Mouse (Mus musculus) neural tube, embryonic 13.5 days (tissue): Measurements from ENCODE around the gene Nme4. TPM values are rescaled to one million over a fixed set of nuclear protein-coding genes. Genes with fewer than 3 reads are reported as not detected.
A peak's percentile ranks its signal among the peaks of the same experiment; 100 is the strongest.
"Not testable (repeated sequence)": the region's sequence is repeated elsewhere in the genome, so short reads cannot be mapped to it uniquely, and the experiment has no call there.

Source experiments
- ATAC-seq: fragments of 200-750 bp; cut with Nextera tagmentation; 2 replicates; pipeline ENCODE4 v1.8.0; 2017; ENCODE audit warnings: low read depth, mild to moderate bottlenecking, moderate TSS enrichment, moderate library complexity
- H3K27ac ChIP-seq: fragments of 300-500 bp; sonication (generic); replicated peaks from 2 replicates; pipeline ENCODE4 v1.5.1; 2015; ENCODE audit warnings: moderate library complexity, mild to moderate bottlenecking, inconsistent platforms
- H3K27me3 ChIP-seq: fragments of 300-500 bp; sonication (generic); 2 replicates; pipeline ENCODE4 v1.6.1; 2015; ENCODE audit warnings: mild to moderate bottlenecking, inconsistent platforms
- H3K36me3 ChIP-seq: fragments of 300-500 bp; sonication (generic); 2 replicates; pipeline ENCODE4 v1.6.1; 2015; ENCODE audit warnings: mild to moderate bottlenecking, inconsistent platforms
- H3K4me1 ChIP-seq: fragments of 300-500 bp; sonication (generic); replicated peaks from 2 replicates; pipeline ENCODE4 v1.6.1; 2015; ENCODE audit warnings: inconsistent platforms
- H3K4me2 ChIP-seq: fragments of 300-500 bp; sonication (generic); 2 replicates; pipeline ENCODE4 v1.6.1; 2015; ENCODE audit warnings: inconsistent platforms, mild to moderate bottlenecking, moderate library complexity
- H3K4me3 ChIP-seq: fragments of 300-500 bp; sonication (generic); 2 replicates; pipeline ENCODE4 v1.5.1; 2015; ENCODE audit warnings: mild to moderate bottlenecking, inconsistent platforms
- H3K9ac ChIP-seq: fragments of 300-500 bp; sonication (generic); 2 replicates; pipeline ENCODE4 v1.6.1; 2015; ENCODE audit warnings: moderate library complexity, mild to moderate bottlenecking, inconsistent platforms
- H3K9me3 ChIP-seq: fragments of 300-500 bp; sonication (generic); 2 replicates; pipeline ENCODE4 v1.6.1; 2016; ENCODE audit warnings: inconsistent platforms
- WGBS: fragments of 180-500 bp; shearing (Covaris S2); methylation state at CpG from one replicate; pipeline ENCODE4 v1.1.7; 2015; 5-methylcytosine and 5-hydroxymethylcytosine counted together
- polyA plus RNA-seq: library from polyadenylated mRNA; unstranded; fragments of >200 nt; fragmentation: Nextera tagmentation; extraction: Ambion mirVana; gene quantifications from 2 replicates; pipeline ENCODE4 v1.2.1, GENCODE M21; 2015

The Nme4 gene
- polyA plus RNA-seq, 1 experiment from 2014 or later, result 29.6 TPM

GRCm38 (mm10) chr17:26111722-26112121, 16.3 kb upstream of the Nme4 start:
- H3K4me1 ChIP-seq, result peaks cover 21% of the 10 kb centered on the region
- no peak overlapping the region for H3K9ac ChIP-seq
- peaks cover 64% of the 10 kb centered on the region for H3K27me3 ChIP-seq
- H3K4me2 ChIP-seq, result no peak overlapping the region
- no peak for ATAC-seq
- WGBS, result 31% methylated on average over 4 of the region's 4 CpGs
- H3K27ac ChIP-seq, result no peak overlapping the region
- no peak overlapping the region for H3K4me3 ChIP-seq
- no peaks in the 10 kb centered on the region for H3K36me3 ChIP-seq
- H3K9me3 ChIP-seq, result no peaks in the 10 kb centered on the region

GRCm38 (mm10) chr17:26111024-26111423, 15.6 kb upstream of the Nme4 start:
- Histone ChIP-seq H3K4me2 (no peak overlapping the region), H3K4me3 (no peak overlapping the region), H3K9ac (no peak overlapping the region), H3K27ac (no peak overlapping the region), H3K27me3 (peaks cover 57% of the 10 kb centered on the region), H3K9me3 (no peaks in the 10 kb centered on the region), H3K36me3 (no peaks in the 10 kb centered on the region), H3K4me1 (peaks cover 21% of the 10 kb centered on the region)
- WGBS, result 3% methylated on average over 4 of the region's 4 CpGs
- ATAC-seq, result no peak

DNA sequence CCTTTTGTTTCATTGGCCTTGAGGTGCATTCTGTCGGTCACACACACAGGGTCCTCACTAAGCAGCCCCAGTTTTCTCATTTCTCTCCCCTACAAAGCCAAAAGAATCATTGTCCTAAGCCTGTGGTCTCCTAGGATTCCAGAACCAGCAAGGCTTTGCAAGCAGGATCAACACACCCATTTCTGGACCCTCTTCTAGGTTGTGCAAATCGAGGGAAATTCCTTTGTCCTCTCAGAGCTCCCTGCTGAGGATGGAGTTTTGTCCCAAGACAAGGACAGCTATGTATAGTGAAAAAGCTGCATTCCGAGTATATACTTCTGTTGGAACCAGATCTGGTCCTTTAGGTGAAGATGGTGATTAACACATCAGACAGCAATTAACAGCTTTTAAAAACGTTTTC, 14.8 kb upstream of the Nme4 start:
- peaks cover 21% of the 10 kb centered on the region for H3K4me1 ChIP-seq
- H3K4me2 ChIP-seq, result no peak overlapping the region
- H3K36me3 ChIP-seq, result no peaks in the 10 kb centered on the region
- ATAC-seq, result no peak
- no peak overlapping the region for H3K9ac ChIP-seq
- H3K4me3 ChIP-seq, result no peak overlapping the region
- H3K27ac ChIP-seq, result no peak overlapping the region
- 24% methylated on average over 4 of the region's 4 CpGs for WGBS
- H3K9me3 ChIP-seq, result no peaks in the 10 kb centered on the region
- peaks cover 48% of the 10 kb centered on the region for H3K27me3 ChIP-seq

- no peak for ATAC-seq
- WGBS, result 65% methylated on average over 4 of the region's 4 CpGs
- Histone ChIP-seq H3K4me3 (no peak overlapping the region), H3K27ac (no peak overlapping the region), H3K9ac (no peak overlapping the region), H3K4me2 (no peak overlapping the region), H3K9me3 (no peaks in the 10 kb centered on the region), H3K4me1 (peaks cover under 1% of the 10 kb centered on the region; the same call in 1 of the 2 replicates), H3K27me3 (peaks cover 6% of the 10 kb centered on the region), H3K36me3 (no peaks in the 10 kb centered on the region)
These were observed 10.2 kb upstream of the Nme4 start for GRCm38 (mm10) chr17:26105619-26106018.

DNA sequence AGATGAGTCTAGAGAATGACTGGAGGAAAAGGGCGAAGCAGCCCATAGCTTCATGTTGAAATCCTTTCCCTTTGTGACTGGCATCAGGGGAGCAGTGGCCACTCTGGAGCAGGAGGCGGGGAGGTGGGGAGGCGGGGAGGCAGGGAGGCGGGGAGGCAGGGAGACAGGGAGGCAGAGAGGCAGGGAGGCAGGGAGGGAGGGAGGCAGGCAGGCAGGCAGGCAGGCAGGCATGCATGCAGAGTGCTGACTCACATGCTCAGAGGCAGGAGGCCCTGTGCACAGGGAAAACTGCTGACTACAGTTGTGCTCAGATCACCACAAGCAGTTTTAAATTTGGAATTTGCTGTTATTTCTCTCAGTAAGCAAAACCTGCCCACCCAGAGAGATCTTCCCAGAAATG, 6.1 kb upstream of the Nme4 start:
- Histone ChIP-seq H3K27ac (no peak overlapping the region), H3K9me3 (no peaks in the 10 kb centered on the region), H3K4me2 (no peak overlapping the region), H3K4me3 (no peak overlapping the region), H3K36me3 (no peaks in the 10 kb centered on the region), H3K27me3 (no peaks in the 10 kb centered on the region), H3K9ac (no peak overlapping the region), H3K4me1 (no peaks in the 10 kb centered on the region)
- WGBS, result 36% methylated on average over 4 of the region's 4 CpGs
- ATAC-seq, result no peak

GRCm38 (mm10) chr17:26100166-26100565, 4.8 kb upstream of the Nme4 start:
- Histone ChIP-seq H3K4me1 (no peaks in the 10 kb centered on the region; the same call in 1 of the 2 replicates), H3K4me3 (no peak overlapping the region), H3K27ac (no peak overlapping the region), H3K27me3 (no peaks in the 10 kb centered on the region), H3K36me3 (no peaks in the 10 kb centered on the region), H3K9me3 (no peaks in the 10 kb centered on the region), H3K4me2 (no peak overlapping the region), H3K9ac (no peak overlapping the region)
- WGBS, result 44% methylated on average over 2 of the region's 2 CpGs
- ATAC-seq, result no peak

GRCm38 (mm10) chr17:26099316-26099715, 3.9 kb upstream of the Nme4 start:
- not testable (repeated sequence) for ATAC-seq, H3K4me3 ChIP-seq, H3K36me3 ChIP-seq, H3K9ac ChIP-seq, H3K27ac ChIP-seq, H3K9me3 ChIP-seq, H3K4me1 ChIP-seq, H3K4me2 ChIP-seq, H3K27me3 ChIP-seq
- WGBS, result 66% methylated on average over 3 of the region's 3 CpGs

DNA sequence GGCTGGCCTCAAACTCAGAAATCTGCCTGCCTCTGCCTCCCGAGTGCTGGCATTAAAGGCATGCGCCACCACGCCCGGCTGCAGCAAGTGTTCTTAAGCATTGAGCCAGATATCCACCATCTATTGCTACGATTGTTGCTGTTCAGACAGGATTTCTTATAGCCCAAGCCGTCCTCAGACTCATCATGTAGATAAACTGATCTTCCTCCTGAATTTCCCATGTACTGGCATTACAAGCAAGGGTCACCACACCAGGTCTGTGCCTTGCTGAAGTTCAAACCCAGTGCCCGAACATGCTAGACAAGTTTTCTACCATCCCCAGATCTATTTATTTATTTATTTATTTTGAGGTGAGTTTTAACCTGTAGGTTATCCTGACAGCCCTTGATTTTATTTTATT, 3.1 kb upstream of the Nme4 start:
- 91% methylated on average over 7 of the region's 7 CpGs for WGBS
- Histone ChIP-seq H3K27ac (no peak overlapping the region), H3K27me3 (no peaks in the 10 kb centered on the region), H3K36me3 (no peaks in the 10 kb centered on the region), H3K4me2 (no peak overlapping the region), H3K4me3 (no peak overlapping the region), H3K9me3 (no peaks in the 10 kb centered on the region), H3K4me1 (peaks cover 12% of the 10 kb centered on the region), H3K9ac (no peak overlapping the region)
- no peak for ATAC-seq

DNA sequence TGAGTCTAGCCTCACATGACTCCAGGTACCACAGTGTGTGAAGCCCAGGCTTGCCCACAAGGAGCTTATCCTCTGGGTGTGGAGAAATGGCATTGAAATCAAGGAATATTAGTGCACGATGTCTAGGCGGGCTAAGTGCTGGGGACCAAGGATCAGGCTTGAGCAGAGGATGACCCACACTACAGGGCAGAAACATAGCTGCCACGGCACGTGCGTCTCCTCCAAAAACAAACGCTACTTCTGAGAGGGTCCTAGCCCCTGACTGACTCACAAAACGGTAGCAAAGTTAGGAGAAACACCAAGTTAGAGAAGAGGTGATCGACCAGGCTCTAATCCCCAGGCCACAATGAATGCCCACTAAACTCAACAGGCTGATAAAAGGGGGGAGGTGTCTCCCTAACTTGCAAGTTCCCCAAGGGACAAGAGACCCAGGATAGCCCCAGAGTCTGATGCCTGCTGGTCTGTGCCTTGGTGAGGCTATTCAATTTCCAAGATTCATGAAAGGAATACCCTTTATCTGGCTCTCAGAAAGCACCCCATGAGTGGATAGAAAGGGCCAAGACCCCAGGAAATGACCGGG, 781 bp downstream of the Nme4 start:
- Histone ChIP-seq H3K9ac (peak overlapping the region; percentile 78), H3K4me1 (peaks cover 15% of the 10 kb centered on the region), H3K9me3 (no peaks in the 10 kb centered on the region), H3K36me3 (no peaks in the 10 kb centered on the region; the same call in 1 of the 2 replicates), H3K27me3 (no peaks in the 10 kb centered on the region), H3K27ac (no peak overlapping the region; the same call in 1 of the 2 replicates), H3K4me2 (peak overlapping the region; percentile 77), H3K4me3 (peak overlapping the region; percentile 54)
- 27% methylated on average over 9 of the region's 9 CpGs for WGBS
- ATAC-seq, result no peak

GRCm38 (mm10) chr17:26089905-26090632, 5.3 kb downstream of the Nme4 start, which contains the start of gene Decr2:
Decr2 (minus strand) TSS chr17:26090337.
- Histone ChIP-seq H3K4me3 (peak within 1 kb of the TSS; percentile 58), H3K9ac (peak within 1 kb of the TSS; percentile 82), H3K9me3 (no peaks in the 10 kb centered on the region), H3K27ac (peak within 1 kb of the TSS; percentile 86), H3K4me1 (peaks cover 17% of the 10 kb centered on the region), H3K4me2 (peak within 1 kb of the TSS; percentile 82), H3K36me3 (peaks cover 3% of the 10 kb centered on the region; the same call in 1 of the 2 replicates), H3K27me3 (no peaks in the 10 kb centered on the region)
- peak; percentile 87 for ATAC-seq
- 2% methylated on average over 32 of the region's 32 CpGs for WGBS

DNA sequence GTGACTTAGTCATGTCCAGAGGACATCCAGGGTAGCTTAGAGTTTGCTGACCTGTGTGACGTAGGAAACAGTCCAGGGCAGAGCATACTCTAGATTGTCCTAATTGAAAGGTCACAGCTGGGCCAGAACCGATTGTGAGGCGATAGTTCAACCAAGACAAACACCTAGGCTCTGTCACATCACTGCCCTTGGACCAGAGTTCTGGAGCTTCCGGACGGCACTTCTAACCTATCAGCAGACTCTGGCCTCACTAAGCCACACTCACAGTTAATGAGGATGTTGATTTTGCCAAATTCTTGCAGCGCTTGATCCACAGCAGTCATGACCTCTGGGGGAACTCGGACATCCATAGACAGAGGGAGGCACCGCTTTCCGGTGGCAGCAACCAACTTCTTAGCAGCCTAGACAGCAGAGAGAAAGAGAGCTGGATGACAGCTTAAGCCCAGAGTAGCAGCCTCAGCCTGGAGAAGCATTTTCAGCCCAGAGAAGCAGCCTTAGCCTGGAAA, 8.3 kb downstream of the Nme4 start:
- no peak for ATAC-seq
- H3K27me3 ChIP-seq, result no peaks in the 10 kb centered on the region
- 90% methylated on average over 9 of the region's 9 CpGs for WGBS
- no peak overlapping the region for H3K4me2 ChIP-seq
- H3K27ac ChIP-seq, result no peak overlapping the region
- H3K4me1 ChIP-seq, result peaks cover 6% of the 10 kb centered on the region
- H3K4me3 ChIP-seq, result no peak overlapping the region
- peaks cover 19% of the 10 kb centered on the region for H3K36me3 ChIP-seq
- H3K9ac ChIP-seq, result no peak overlapping the region
- no peaks in the 10 kb centered on the region for H3K9me3 ChIP-seq

DNA sequence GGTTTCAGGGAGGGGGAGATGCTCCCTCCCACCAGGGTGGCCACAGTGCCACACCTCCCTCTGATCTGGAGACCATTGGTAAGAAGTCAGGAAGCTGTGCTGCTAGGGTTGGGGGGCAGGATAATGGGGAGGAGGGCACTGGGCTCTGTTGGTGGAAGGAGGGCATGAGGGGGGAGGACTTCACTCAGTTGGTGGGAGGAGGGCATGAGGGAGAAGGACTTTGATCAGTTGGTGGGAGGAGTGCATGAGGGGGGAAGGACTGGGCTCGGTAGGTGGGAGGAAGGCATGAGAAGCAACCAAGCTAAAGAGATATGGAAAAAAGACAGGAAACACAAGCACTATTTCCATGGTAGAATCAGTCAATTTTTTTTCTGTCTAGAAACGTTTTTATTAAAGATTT, 14.5 kb downstream of the Nme4 start:
- 52% methylated on average over 2 of the region's 2 CpGs for WGBS
- Histone ChIP-seq H3K36me3 (peaks cover 21% of the 10 kb centered on the region), H3K4me1 (no peaks in the 10 kb centered on the region), H3K9me3 (no peaks in the 10 kb centered on the region), H3K27ac (no peak overlapping the region), H3K27me3 (0 out of 2 replicates have a peak, but pooled peaks cover 4% of the 10 kb centered on the region), H3K4me3 (no peak overlapping the region), H3K9ac (no peak overlapping the region), H3K4me2 (no peak overlapping the region)
- ATAC-seq, result no peak
